Mouse (Mus musculus): ENCODE measurements around the gene Nup214.

DNA sequence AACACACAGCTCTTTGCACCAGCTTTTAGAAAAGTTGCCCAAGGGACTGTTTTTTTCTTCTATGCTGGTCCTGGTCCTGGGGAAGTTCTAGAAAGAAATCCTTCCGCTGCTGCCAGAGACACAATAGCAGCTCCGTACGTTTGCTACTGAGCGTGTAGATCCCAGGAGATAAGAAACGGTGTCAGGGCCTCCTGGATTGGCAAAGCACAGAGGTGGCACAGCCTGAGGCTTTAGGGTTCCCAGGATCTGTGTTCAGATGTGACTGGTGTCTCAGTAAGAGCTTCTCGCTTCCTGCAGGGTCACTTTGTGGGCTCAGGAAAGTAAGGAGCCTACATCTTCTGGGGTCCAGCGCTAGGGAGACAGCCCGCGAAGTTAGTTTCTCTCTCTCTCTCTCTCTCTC is 23.3 kb upstream of the Nup214 start:
- TF ChIP-seq POLR2A (IDR thresholded peaks at IDR 0.05; ENCODE audit: low read depth, low read length) (no peak), CTCF (IDR thresholded peaks at IDR 0.05; ENCODE audit: extremely low read depth, insufficient read depth, insufficient read length, insufficient replicate concordance) (no peak)

Data from spleen, adult 2 months (tissue).